Mouse (Mus musculus) myocyte (in vitro differentiated cells): Measurements from ENCODE around the gene Suds3.

Source experiments
- E2F4 ChIP-seq: IDR thresholded peaks from one replicate; pipeline ENCODE4 v1.6.1; 2011; ENCODE audit warnings: mild to moderate bottlenecking, control low read depth, moderate library complexity; ENCODE audit not compliant: insufficient read depth
- MYOD1 ChIP-seq, 3 experiments: IDR thresholded peaks; one replicate each; pipeline ENCODE4 v1.6.1; 2011; ENCODE audit warnings: control low read depth in 2 of 3, low read depth in 2 of 3, mild to moderate bottlenecking in 2 of 3, moderate library complexity in 1 of 3; ENCODE audit not compliant: insufficient read length in 2 of 3, control insufficient read depth in 1 of 3
- MYOG ChIP-seq, 3 experiments: IDR thresholded peaks; one replicate each; pipeline ENCODE4 v1.6.1; 2011; ENCODE audit warnings: control low read depth in 2 of 3, low read depth in 2 of 3, mild to moderate bottlenecking in 2 of 3; ENCODE audit not compliant: insufficient read length in 2 of 3, control insufficient read depth in 1 of 3, insufficient read depth in 1 of 3
- POLR2A ChIP-seq: IDR thresholded peaks from one replicate; pipeline ENCODE4 v1.6.1; 2011; ENCODE audit warnings: low read depth, mild to moderate bottlenecking, control low read depth, moderate library complexity; ENCODE audit not compliant: insufficient read length
- TCF12 ChIP-seq: IDR thresholded peaks from one replicate; pipeline ENCODE4 v1.6.1; 2011; ENCODE audit warnings: mild to moderate bottlenecking, control low read depth; ENCODE audit not compliant: poor library complexity, insufficient read depth, severe bottlenecking

DNA sequence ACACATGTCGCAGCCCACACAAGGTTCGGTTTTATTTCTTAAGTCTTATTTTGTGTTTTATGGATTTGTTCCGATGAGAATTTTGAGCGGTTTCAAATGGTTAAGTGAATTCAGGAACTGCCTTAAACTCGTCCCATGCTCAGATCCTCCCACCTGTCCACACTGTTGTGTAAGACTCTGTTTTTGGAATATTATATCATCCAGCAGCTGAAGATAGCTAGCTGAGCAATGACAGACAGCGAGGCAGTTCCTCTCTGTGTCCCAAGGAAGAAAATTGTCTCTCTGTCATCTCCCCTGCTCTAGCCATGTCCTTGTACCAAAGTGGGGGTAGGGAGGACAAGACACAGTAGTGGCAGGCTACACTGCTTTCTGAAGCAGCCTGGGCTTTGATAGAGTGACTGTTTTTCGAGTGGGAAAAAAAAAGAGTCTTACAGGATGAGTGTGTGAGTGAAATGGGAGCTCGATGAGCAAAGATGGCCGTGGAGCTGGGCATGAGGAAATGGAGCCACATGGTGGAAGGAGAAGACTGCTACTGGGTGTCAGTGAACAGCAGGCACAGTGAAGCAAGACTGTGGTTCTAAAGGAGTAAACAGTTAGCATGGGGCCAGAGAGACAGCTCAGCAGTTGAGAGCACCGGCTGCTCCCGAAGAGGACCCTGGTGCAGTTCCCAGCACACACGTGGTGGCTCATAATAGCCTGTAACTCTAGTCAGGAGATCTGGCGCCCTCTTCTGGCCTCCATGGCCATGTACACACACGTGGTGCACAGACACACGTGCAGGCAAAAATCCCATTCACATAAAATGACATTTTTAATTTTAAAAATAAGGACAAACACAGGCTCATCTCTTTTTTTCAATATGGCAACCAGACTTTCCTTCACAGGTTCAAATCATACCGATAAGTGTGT is 31.5 kb upstream of the Suds3 start:
- TF ChIP-seq MYOD1 (IDR thresholded peaks at IDR 0.05; ENCODE audit: control insufficient read depth in 1 of 3, insufficient read length in 2 of 3, low read depth in 2 of 3) (peak; percentile 33 to 76 (median 64)), POLR2A (no peak), E2F4 (no peak), TCF12 (no peak), MYOG (IDR thresholded peaks at IDR 0.05; ENCODE audit: control insufficient read depth in 1 of 3, insufficient read depth in 1 of 3, insufficient read length in 2 of 3, low read depth in 2 of 3) (peak in 1 of 3 experiments; percentile 90)
